Mouse (Mus musculus) stomach, postnatal 0 days (tissue): ENCODE results near the gene Kdelr1. TPM values are rescaled to one million over a fixed set of nuclear protein-coding genes. Genes with fewer than 3 reads are reported as not detected.

ENCODE experiments used
- ATAC-seq: fragments of 200-750 bp; cut with Nextera tagmentation; 2 replicates; pipeline ENCODE4 v1.8.0; 2017; ENCODE audit not compliant: low FRiP score, low TSS enrichment
- DNase-seq: peaks from one replicate; pipeline ENCODE4 v3.0.0-alpha.2; 2016; ENCODE audit warnings: low spot score
- H3K27ac ChIP-seq: fragments of 300-500 bp; sonication (generic); replicated peaks from 2 replicates; pipeline ENCODE4 v1.5.1; 2014; ENCODE audit warnings: mild to moderate bottlenecking, control low read depth
- H3K27me3 ChIP-seq: fragments of 300-500 bp; sonication (generic); 2 replicates; pipeline ENCODE4 v1.6.1; 2014; ENCODE audit warnings: low read length; ENCODE audit not compliant: control insufficient read depth, insufficient read depth
- H3K36me3 ChIP-seq: fragments of 300-500 bp; sonication (generic); 2 replicates; pipeline ENCODE4 v1.6.1; 2014; ENCODE audit warnings: low read length, mixed read lengths; ENCODE audit not compliant: control insufficient read depth, insufficient read depth
- H3K4me1 ChIP-seq: fragments of 300-500 bp; sonication (generic); replicated peaks from 2 replicates; pipeline ENCODE4 v1.6.1; 2014; ENCODE audit warnings: antibody characterized with exemption; ENCODE audit not compliant: control insufficient read depth, insufficient read depth
- H3K4me2 ChIP-seq: fragments of 300-500 bp; sonication (generic); replicated peaks from 2 replicates; pipeline ENCODE4 v1.6.1; 2014; ENCODE audit warnings: low read depth, mild to moderate bottlenecking, control low read depth, moderate library complexity
- H3K4me3 ChIP-seq: fragments of 300-500 bp; sonication (generic); 2 replicates; pipeline ENCODE4 v1.5.1; 2014; ENCODE audit warnings: low read depth, low read length, control low read depth
- H3K9ac ChIP-seq: fragments of 300-500 bp; sonication (generic); 2 replicates; pipeline ENCODE4 v1.6.1; 2014; ENCODE audit warnings: mild to moderate bottlenecking, low read length, control low read depth, mixed read lengths
- H3K9me3 ChIP-seq: fragments of 300-500 bp; sonication (generic); 2 replicates; pipeline ENCODE4 v1.6.1; 2016; ENCODE audit warnings: low read length; ENCODE audit not compliant: control insufficient read depth
- CTCF ChIP-seq: IDR thresholded peaks from 2 replicates; pipeline ENCODE4 v1.5.1; 2016; ENCODE audit warnings: antibody characterized with exemption, low read depth, mild to moderate bottlenecking, moderate library complexity
- EP300 ChIP-seq: optimal IDR thresholded peaks from 2 replicates; pipeline ENCODE3; 2016; ENCODE audit warnings: antibody characterized with exemption
- WGBS: fragments of 180-500 bp; shearing (Covaris S2); extraction: QIAGEN DNeasy Blood & Tissue Kit; methylation state at CpG from one replicate; pipeline ENCODE4 v1.1.7; 2014; 5-methylcytosine and 5-hydroxymethylcytosine counted together
- polyA plus RNA-seq: library from polyadenylated mRNA; unstranded; fragments of >200 nt; fragmentation: Nextera tagmentation; extraction: Ambion mirVana; gene quantifications from 2 replicates; pipeline ENCODE4 v1.2.1, GENCODE M21; 2015

Kdelr1 gene
- polyA plus RNA-seq, 1 experiment from 2014 or later, result 49.8 TPM

- DNase-seq (no peak), ATAC-seq (no peak)
- WGBS, result 65% methylated on average over 12 of the region's 12 CpGs
- TF ChIP-seq CTCF (no peak), EP300 (no peak)
- H3K4me1 ChIP-seq, result no peaks in the 10 kb centered on the region; the same call in 1 of the 2 replicates
- no peak overlapping the region for H3K27ac ChIP-seq
- no peaks in the 10 kb centered on the region for H3K9me3 ChIP-seq
- H3K4me3 ChIP-seq, result no peak overlapping the region
- H3K27me3 ChIP-seq, result no peaks in the 10 kb centered on the region
- H3K36me3 ChIP-seq, result no peaks in the 10 kb centered on the region
- H3K9ac ChIP-seq, result no peak overlapping the region
- H3K4me2 ChIP-seq, result no peak overlapping the region
These were observed 30.0 kb downstream of the Kdelr1 start for GRCm38 (mm10) chr7:45902481-45903002.

GRCm38 (mm10) chr7:45906622-45907021, 34.0 kb downstream of the Kdelr1 start:
- 89% methylated on average over 9 of the region's 9 CpGs for WGBS
- H3K9me3 ChIP-seq, result no peaks in the 10 kb centered on the region

GRCm38 (mm10) chr7:45908384-45908783, 35.8 kb downstream of the Kdelr1 start:
- H3K36me3 ChIP-seq, result peaks cover 10% of the 10 kb centered on the region; the same call in 1 of the 2 replicates
- H3K9ac ChIP-seq, result no peak overlapping the region
- H3K27me3 ChIP-seq, result no peaks in the 10 kb centered on the region
- H3K4me3 ChIP-seq, result no peak overlapping the region
- H3K4me2 ChIP-seq, result no peak overlapping the region
- no peak for DNase-seq
- no peaks in the 10 kb centered on the region for H3K9me3 ChIP-seq
- no peak for TF ChIP-seq CTCF
- no peak for TF ChIP-seq EP300
- H3K4me1 ChIP-seq, result no peaks in the 10 kb centered on the region
- no peak overlapping the region for H3K27ac ChIP-seq
- no peak for ATAC-seq

More at GRCm38 (mm10) chr7:45906622-45907021, 34.0 kb downstream of the Kdelr1 start:
- Histone ChIP-seq H3K27ac (no peak overlapping the region), H3K27me3 (no peaks in the 10 kb centered on the region), H3K9ac (no peak overlapping the region), H3K4me1 (no peaks in the 10 kb centered on the region), H3K4me2 (no peak overlapping the region), H3K4me3 (no peak overlapping the region), H3K36me3 (peaks cover 10% of the 10 kb centered on the region; the same call in 1 of the 2 replicates)
- no peak for DNase-seq
- TF ChIP-seq EP300, result no peak
- TF ChIP-seq CTCF, result no peak
- no peak for ATAC-seq

- Histone ChIP-seq H3K4me2 (no peak overlapping the region), H3K9ac (no peak overlapping the region), H3K27me3 (no peaks in the 10 kb centered on the region), H3K36me3 (peaks cover 10% of the 10 kb centered on the region; the same call in 1 of the 2 replicates), H3K27ac (no peak overlapping the region), H3K4me1 (no peaks in the 10 kb centered on the region), H3K4me3 (no peak overlapping the region), H3K9me3 (no peaks in the 10 kb centered on the region)
- no peak for DNase-seq
- 92% methylated on average over 16 of the region's 16 CpGs for WGBS
- no peak for TF ChIP-seq EP300
- TF ChIP-seq CTCF, result no peak
- no peak for ATAC-seq
These were observed 36.6 kb downstream of the Kdelr1 start for GRCm38 (mm10) chr7:45909145-45909544.

- TF ChIP-seq CTCF, result no peak
- TF ChIP-seq EP300, result no peak
- Histone ChIP-seq H3K9me3 (no peaks in the 10 kb centered on the region), H3K4me2 (no peak overlapping the region), H3K9ac (no peak overlapping the region), H3K4me1 (peaks cover 4% of the 10 kb centered on the region; the same call in 1 of the 2 replicates), H3K36me3 (peaks cover 10% of the 10 kb centered on the region; the same call in 1 of the 2 replicates), H3K4me3 (no peak overlapping the region), H3K27me3 (no peaks in the 10 kb centered on the region), H3K27ac (no peak overlapping the region)
- DNase-seq (no peak), ATAC-seq (no peak)
- WGBS, result 86% methylated on average over 6 of the region's 6 CpGs
These were observed 41.5 kb downstream of the Kdelr1 start for GRCm38 (mm10) chr7:45914067-45914466.

GRCm38 (mm10) chr7:45915011-45915410, 42.4 kb downstream of the Kdelr1 start:
- Histone ChIP-seq H3K4me2 (no peak overlapping the region), H3K9ac (no peak overlapping the region), H3K27ac (no peak overlapping the region), H3K27me3 (no peaks in the 10 kb centered on the region), H3K4me1 (peaks cover 8% of the 10 kb centered on the region; the same call in 1 of the 2 replicates), H3K9me3 (no peaks in the 10 kb centered on the region), H3K4me3 (no peak overlapping the region), H3K36me3 (peaks cover 3% of the 10 kb centered on the region; the same call in 1 of the 2 replicates)
- TF ChIP-seq CTCF (no peak), EP300 (no peak)
- ATAC-seq, result no peak
- 63% methylated on average over 5 of the region's 5 CpGs for whole genome bisulfite sequencing
- DNase-seq, result no peak
